Mouse (Mus musculus): Measurements from ENCODE around the gene Slk.

DNA sequence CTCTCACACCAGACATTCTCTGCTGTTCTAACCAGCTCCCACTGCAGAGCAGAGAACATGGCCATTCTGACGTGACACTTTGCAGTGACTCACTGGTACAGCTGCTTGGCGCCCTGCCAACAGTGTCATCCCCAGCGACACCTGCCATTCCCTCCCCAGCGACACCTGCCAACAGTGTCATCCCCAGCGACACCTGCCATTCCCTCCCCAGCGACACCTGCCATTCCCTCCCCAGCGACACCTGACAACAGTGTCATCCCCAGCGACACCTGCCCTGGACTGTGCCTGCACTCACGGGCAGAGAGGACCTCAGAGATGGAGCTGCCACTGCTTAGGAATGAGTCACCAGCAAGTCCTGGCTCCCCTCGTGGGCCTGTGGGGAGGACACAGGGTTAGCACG is 75.4 kb downstream of the Slk start:
- TF ChIP-seq CTCF (IDR thresholded peaks at IDR 0.05; ENCODE audit: extremely low read depth, insufficient read depth, insufficient read length, insufficient replicate concordance) (no peak), POLR2A (IDR thresholded peaks at IDR 0.05; ENCODE audit: low read depth, low read length) (no peak)
